Mouse (Mus musculus) forebrain, embryonic 15.5 days (tissue): ENCODE data around the gene Gorasp1. TPM values are rescaled to one million over a fixed set of nuclear protein-coding genes. Genes with fewer than 3 reads are reported as not detected.
A peak's percentile ranks its signal among the peaks of the same experiment; 100 is the strongest.

Experiments used
- ATAC-seq: fragments of 200-750 bp; cut with Nextera tagmentation; replicated peaks from 2 replicates; pipeline ENCODE4 v1.8.0; 2017; ENCODE audit warnings: mild to moderate bottlenecking, moderate TSS enrichment, moderate library complexity
- H3K27ac ChIP-seq: fragments of 300-500 bp; sonication (generic); replicated peaks from 2 replicates; pipeline ENCODE4 v1.5.1; 2015; ENCODE audit warnings: mild to moderate bottlenecking, inconsistent platforms
- H3K27me3 ChIP-seq: fragments of 300-500 bp; sonication (generic); 2 replicates; pipeline ENCODE4 v1.6.1; 2015; ENCODE audit warnings: inconsistent platforms
- H3K36me3 ChIP-seq: fragments of 300-500 bp; sonication (generic); 2 replicates; pipeline ENCODE4 v1.6.1; 2015; ENCODE audit warnings: mild to moderate bottlenecking, inconsistent platforms
- H3K4me1 ChIP-seq: fragments of 300-500 bp; sonication (generic); 2 replicates; pipeline ENCODE4 v1.6.1; 2015; ENCODE audit warnings: inconsistent platforms
- H3K4me2 ChIP-seq: fragments of 300-500 bp; sonication (generic); replicated peaks from 2 replicates; pipeline ENCODE4 v1.6.1; 2015; ENCODE audit warnings: mild to moderate bottlenecking, inconsistent platforms
- H3K4me3 ChIP-seq: fragments of 300-500 bp; sonication (generic); 2 replicates; pipeline ENCODE4 v1.5.1; 2015; ENCODE audit warnings: mild to moderate bottlenecking, inconsistent platforms
- H3K9ac ChIP-seq: fragments of 300-500 bp; sonication (generic); replicated peaks from 2 replicates; pipeline ENCODE4 v1.6.1; 2015; ENCODE audit warnings: mild to moderate bottlenecking, inconsistent platforms
- H3K9me3 ChIP-seq: fragments of 300-500 bp; sonication (generic); 2 replicates; pipeline ENCODE4 v1.6.1; 2016; ENCODE audit warnings: inconsistent platforms
- WGBS: fragments of 180-500 bp; shearing (Covaris S2); methylation state at CpG from one replicate; pipeline ENCODE4 v1.1.7; 2015; ENCODE audit warnings: mixed read lengths; 5-methylcytosine and 5-hydroxymethylcytosine counted together
- polyA plus RNA-seq: library from polyadenylated mRNA; unstranded; fragments of >200 nt; fragmentation: Nextera tagmentation; extraction: Ambion mirVana; gene quantifications from 2 replicates; pipeline ENCODE4 v1.2.1, GENCODE M21; 2015

The Gorasp1 gene
- 25.5 and 26.2 TPM in 2 replicates for polyA plus RNA-seq

DNA sequence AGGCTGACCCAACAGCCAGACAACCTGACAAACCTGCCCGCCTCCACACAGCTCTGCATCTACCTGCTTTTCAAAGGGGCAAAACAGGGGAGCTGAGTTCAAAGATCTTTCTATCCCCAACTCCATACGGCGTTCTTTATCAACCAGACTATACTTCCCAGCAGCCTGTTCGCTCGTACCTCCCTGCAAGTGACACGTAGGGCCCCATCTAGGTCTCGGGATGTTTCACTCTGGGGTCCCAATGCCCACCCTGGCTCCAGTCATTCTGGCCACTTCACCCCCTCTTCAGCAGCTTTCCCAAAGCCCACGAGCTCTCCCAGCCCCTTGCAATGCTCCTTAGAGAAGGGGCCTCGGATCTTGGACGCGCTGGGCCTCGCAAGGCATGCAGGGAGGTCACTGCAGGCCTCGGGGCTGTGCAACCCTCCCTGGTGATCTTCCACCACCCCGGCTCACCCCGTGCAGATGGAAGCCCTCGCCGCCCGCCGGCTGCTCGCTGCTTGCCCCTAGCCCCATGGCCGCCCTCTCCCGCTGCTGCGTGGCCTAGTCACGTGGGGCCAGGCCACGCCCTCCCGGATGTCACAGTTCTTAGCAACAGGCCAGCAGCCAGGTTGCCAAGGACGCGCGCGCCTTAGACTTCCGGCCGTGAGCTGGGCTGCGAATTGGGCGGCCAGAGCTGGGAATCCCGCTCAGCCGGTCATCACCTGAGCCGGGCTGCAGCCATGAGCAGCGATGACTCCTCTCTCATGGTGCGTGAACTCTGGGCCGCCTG, at the start of gene Gorasp1, which contains the start of gene Ttc21a:
Gene Gorasp1 (minus strand): TSS at position 561 of the 769 bp plus-strand sequence.
Gene Ttc21a (plus strand): TSS at position 602 of the 769 bp plus-strand sequence.
- Histone ChIP-seq H3K4me3 (peak within 1 kb of the TSS; percentile 67), H3K27ac (peak within 1 kb of the TSS; percentile 64), H3K9me3 (no peaks in the 10 kb centered on the region), H3K9ac (peak within 1 kb of the TSS; percentile 80), H3K4me2 (peak within 1 kb of the TSS; percentile 80), H3K36me3 (no peaks in the 10 kb centered on the region), H3K4me1 (peaks cover 21% of the 10 kb centered on the region), H3K27me3 (no peaks in the 10 kb centered on the region)
- ATAC-seq: peak; percentile 94
- WGBS: under 1% methylated on average over 40 of the region's 40 CpGs

- Histone ChIP-seq H3K9ac (no peak overlapping the region), H3K27ac (no peak overlapping the region), H3K9me3 (no peaks in the 10 kb centered on the region), H3K4me1 (peaks cover 32% of the 10 kb centered on the region), H3K4me2 (no peak overlapping the region), H3K27me3 (no peaks in the 10 kb centered on the region), H3K4me3 (no peak overlapping the region), H3K36me3 (no peaks in the 10 kb centered on the region)
- WGBS: 80% methylated on average over 10 of the region's 10 CpGs
- ATAC-seq: no peak
Measured at GRCm38 (mm10) chr9:119985881-119986574, 48.7 kb upstream of the Gorasp1 start.

- Histone ChIP-seq H3K9me3 (no peaks in the 10 kb centered on the region), H3K27ac (0 out of 2 replicates have a peak within 1 kb of the TSS, but pooled peaks have one; percentile 18), H3K36me3 (no peaks in the 10 kb centered on the region), H3K9ac (peak within 1 kb of the TSS; percentile 59), H3K4me1 (peaks cover 38% of the 10 kb centered on the region), H3K27me3 (no peaks in the 10 kb centered on the region), H3K4me2 (peak within 1 kb of the TSS; percentile 93), H3K4me3 (peak within 1 kb of the TSS; percentile 75)
- no peak for ATAC-seq
- WGBS: 9% methylated on average over 14 of the region's 14 CpGs
Measured at GRCm38 (mm10) chr9:119984536-119985011, 47.2 kb upstream of the Gorasp1 start, which contains the start of gene Csrnp1. TSS of gene Csrnp1 (minus strand) at chr9:119984658.

DNA sequence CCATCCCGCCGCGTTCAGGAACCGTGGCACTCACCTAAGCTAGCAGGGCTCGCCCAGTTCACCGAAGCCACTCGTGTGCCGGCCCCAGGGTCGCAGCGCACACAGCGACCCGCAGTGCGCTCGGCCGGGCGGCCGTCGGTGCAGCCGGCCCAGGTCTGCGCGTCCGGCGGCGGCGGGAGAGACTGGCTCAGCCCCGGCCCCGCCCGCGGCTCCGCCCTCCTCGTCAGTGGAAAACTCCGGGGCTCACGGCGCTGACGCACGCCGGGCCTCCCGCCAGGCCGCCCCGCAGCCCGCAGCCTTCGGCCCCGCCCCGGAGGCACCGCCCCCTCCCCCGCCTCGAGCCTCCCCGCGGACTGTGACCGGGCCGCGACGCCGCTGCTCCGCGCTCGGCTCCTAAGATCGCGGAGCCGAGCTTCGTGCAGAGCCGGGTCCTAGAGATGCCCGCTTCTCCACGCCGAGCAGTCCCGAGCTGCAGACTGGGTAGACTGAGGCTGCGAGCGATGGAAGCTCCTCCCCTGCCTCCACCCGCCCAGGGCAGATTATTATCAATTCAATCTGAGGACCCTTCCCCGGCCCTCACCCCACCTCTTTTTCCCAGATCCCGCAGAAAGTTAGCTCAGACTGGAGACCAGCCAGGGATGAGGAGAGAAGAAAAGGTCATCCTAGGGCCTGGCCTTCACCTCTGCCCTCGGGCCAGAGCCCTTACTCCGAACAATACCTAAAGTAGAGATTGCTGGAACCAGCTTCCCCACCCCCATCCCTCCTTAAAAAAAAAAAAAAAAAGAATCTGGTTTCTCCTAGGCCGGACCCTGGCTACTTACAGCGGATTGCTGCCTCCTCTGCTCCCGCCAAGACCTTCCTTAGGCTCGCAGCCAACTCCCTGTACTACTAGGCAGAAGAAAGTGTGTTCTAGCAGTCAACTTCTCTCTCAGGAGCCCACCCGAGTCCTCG, 46.5 kb upstream of the Gorasp1 start:
- Histone ChIP-seq H3K4me2 (peak overlapping the region; percentile 93), H3K4me1 (peaks cover 41% of the 10 kb centered on the region), H3K27me3 (no peaks in the 10 kb centered on the region), H3K36me3 (no peaks in the 10 kb centered on the region), H3K4me3 (peak overlapping the region; percentile 75), H3K9me3 (no peaks in the 10 kb centered on the region), H3K27ac (0 out of 2 replicates have a peak overlapping the region, but pooled peaks have one; percentile 18), H3K9ac (peak overlapping the region; percentile 59)
- WGBS: under 1% methylated on average over 73 of the region's 79 CpGs
- peak; percentile 79 for ATAC-seq

DNA sequence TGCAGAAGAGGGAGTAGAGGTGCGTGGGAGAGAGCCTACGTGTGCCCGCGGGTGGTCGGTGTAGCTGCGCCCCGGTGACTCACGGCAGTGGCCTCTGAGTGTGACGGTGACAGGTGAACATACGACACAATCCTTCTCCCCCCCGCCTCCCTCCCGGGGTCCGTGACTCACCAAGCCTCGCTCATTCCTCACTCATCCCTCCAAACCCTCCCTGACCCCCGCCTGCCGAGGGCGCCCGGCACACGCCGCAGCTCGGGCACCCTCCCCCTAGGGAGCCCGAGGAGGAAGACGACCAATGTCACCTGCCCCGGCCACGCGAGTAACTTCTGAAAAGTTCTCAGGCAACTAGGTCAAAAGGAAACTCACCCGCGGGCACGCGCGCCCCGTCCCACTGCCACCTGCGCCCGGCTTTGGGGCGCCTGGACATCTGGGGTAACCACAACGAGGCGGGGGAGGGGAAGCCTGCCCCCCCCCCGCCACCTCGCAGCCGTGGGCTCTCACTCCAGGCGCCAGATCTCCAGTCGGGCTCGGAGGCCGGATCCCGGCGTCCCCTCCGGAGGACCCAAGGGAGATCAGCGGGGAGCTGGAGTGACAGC, 45.7 kb upstream of the Gorasp1 start:
- Histone ChIP-seq H3K4me3 (peak overlapping the region; percentile 75), H3K27ac (no peak overlapping the region), H3K36me3 (no peaks in the 10 kb centered on the region), H3K4me2 (peak overlapping the region; percentile 93), H3K4me1 (peaks cover 49% of the 10 kb centered on the region), H3K9ac (peak overlapping the region; percentile 59), H3K27me3 (no peaks in the 10 kb centered on the region), H3K9me3 (no peaks in the 10 kb centered on the region)
- WGBS: 1% methylated on average over 40 of the region's 48 CpGs
- no peak for ATAC-seq

DNA sequence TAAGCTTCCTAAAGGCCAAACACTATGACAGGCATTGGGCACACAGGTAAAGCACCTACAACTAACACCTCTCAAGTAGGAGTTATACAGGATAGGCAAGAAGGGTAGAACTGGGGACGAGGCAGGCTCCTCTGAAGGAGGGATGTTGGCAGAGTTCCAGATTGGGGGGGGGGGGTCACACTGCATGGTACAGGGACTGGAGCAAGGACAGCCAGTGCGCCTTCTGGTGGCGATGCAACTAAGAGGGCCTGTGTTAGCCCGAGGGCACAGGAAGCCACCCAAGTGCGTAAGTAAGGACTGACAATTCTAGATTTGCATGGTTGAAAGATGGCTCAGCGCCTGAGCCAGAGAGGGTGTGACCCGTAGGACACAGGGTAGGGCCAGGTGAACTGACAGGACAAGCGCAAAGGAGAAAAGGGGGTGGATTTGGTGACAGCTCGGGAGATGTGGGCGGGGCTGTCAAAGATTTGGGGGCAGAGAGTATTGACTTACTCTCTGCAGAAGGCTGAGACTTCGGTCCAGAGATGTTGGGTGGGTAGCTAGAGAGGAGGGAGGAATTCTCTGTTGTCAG, 45.0 kb upstream of the Gorasp1 start:
- ATAC-seq: peak; percentile 18; the same call in 1 of the 2 replicates
- Histone ChIP-seq H3K27ac (peak overlapping the region; percentile 66; the same call in 1 of the 2 replicates), H3K4me3 (peak overlapping the region; percentile 75), H3K9me3 (no peaks in the 10 kb centered on the region), H3K4me2 (peak overlapping the region; percentile 93), H3K9ac (no peak overlapping the region), H3K4me1 (peaks cover 57% of the 10 kb centered on the region), H3K36me3 (no peaks in the 10 kb centered on the region), H3K27me3 (no peaks in the 10 kb centered on the region)
- WGBS: 2% methylated on average over 11 of the region's 11 CpGs

DNA sequence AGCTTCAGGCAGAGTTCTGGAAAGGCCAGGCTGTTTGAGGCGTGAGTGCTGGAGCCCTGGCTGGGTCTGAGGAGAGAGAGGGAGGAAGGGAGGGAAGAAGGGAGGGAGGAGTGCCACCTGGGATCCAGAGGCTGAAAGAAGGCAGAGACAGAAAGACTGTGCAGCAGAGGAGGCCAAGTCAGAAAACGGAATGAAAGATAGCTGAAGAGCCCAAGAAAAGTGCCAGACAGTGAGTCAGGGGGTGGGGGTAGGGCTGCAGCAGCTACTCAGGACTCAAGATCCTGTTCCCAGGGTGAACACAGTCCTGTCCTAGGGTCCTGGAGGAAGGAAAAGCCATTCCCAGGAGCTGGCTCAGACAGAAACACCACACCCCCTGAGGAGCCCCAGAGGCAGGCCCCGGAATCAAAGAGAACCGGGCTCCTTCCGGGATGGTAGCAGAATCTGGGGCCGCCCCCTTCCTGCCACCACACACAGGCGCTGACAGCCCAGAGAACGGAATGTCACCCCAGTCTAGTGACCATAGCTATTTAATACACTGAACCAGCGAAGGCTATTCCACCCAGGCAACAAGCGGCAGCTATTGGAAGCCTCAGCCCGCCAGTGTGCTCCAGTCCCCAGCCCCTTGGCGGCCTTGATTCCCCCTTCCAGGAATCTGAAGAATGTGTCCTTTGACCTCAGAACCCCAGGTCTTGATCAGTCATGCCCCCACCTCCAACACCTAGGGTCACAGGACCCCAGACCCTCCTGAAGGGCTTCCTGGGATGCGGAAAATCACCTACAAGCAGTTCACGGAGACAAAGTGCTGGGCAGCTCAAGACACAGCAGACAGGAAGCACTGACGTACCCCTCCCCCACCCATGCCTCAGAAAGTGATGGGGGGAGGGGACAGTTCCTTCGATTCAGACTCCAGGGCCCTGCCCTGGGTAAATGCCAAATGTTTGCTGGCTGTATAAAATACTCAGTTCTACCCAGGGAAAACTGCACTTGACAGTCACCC, 44.1 kb upstream of the Gorasp1 start:
- no peaks in the 10 kb centered on the region for H3K36me3 ChIP-seq
- no peak overlapping the region for H3K9ac ChIP-seq
- H3K4me1 ChIP-seq: peaks cover 62% of the 10 kb centered on the region
- peak overlapping the region; percentile 93 for H3K4me2 ChIP-seq
- ATAC-seq: no peak
- H3K9me3 ChIP-seq: no peaks in the 10 kb centered on the region
- H3K4me3 ChIP-seq: peak overlapping the region; percentile 75; the same call in 1 of the 2 replicates
- H3K27me3 ChIP-seq: no peaks in the 10 kb centered on the region
- peak overlapping the region; percentile 66 for H3K27ac ChIP-seq
- WGBS: 6% methylated on average over 16 of the region's 16 CpGs

GRCm38 (mm10) chr9:119980770-119981182, 43.4 kb upstream of the Gorasp1 start:
- peaks cover 62% of the 10 kb centered on the region for H3K4me1 ChIP-seq
- no peak for ATAC-seq
- no peaks in the 10 kb centered on the region for H3K36me3 ChIP-seq
- H3K9me3 ChIP-seq: no peaks in the 10 kb centered on the region
- WGBS: 9% methylated on average over 4 of the region's 4 CpGs
- H3K4me2 ChIP-seq: peak overlapping the region; percentile 93; the same call in 1 of the 2 replicates
- peak overlapping the region; percentile 66 for H3K27ac ChIP-seq
- H3K9ac ChIP-seq: no peak overlapping the region
- no peak overlapping the region for H3K4me3 ChIP-seq
- no peaks in the 10 kb centered on the region for H3K27me3 ChIP-seq

DNA sequence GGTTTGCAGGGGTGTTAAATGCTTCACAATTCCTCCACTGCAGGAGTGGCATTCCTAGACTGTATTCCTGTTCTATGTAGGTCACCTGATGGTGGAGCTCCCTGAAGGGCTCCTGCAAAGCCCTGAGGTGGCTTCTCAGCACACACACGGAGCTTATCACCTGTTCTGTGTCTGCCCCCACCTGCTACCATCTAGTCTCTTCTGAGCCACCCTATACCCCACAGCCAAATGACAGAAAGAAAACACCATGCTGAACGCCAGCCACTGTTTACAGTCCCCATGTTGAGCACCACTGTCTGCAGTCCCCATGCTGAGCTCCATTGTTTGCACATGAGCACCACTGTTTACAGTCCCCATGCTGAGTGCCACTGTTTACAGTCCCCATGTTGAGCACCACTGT, 42.4 kb upstream of the Gorasp1 start:
- no peaks in the 10 kb centered on the region for H3K27me3 ChIP-seq
- H3K36me3 ChIP-seq: no peaks in the 10 kb centered on the region
- H3K9ac ChIP-seq: no peak overlapping the region
- peaks cover 62% of the 10 kb centered on the region for H3K4me1 ChIP-seq
- no peak overlapping the region for H3K4me3 ChIP-seq
- no peak overlapping the region for H3K27ac ChIP-seq
- H3K9me3 ChIP-seq: no peaks in the 10 kb centered on the region
- 47% methylated on average over 2 of the region's 2 CpGs for WGBS
- no peak overlapping the region for H3K4me2 ChIP-seq
- ATAC-seq: no peak
